Mouse (Mus musculus) heart, postnatal 0 days (tissue): ENCODE data around the gene Jarid2. TPM values are rescaled to one million over a fixed set of nuclear protein-coding genes. Genes with fewer than 3 reads are reported as not detected.

Experiments used
- ATAC-seq: fragments of 200-750 bp; cut with Nextera tagmentation; 2 replicates; pipeline ENCODE4 v1.8.0; 2017; ENCODE audit warnings: low read depth, moderate number of reproducible peaks, moderate library complexity; ENCODE audit not compliant: insufficient read depth
- DNase-seq: peaks from one replicate; pipeline ENCODE4 v3.0.0-alpha.2; 2016; ENCODE audit warnings: low spot score
- H3K27ac ChIP-seq: fragments of 300-500 bp; sonication (generic); 2 replicates; pipeline ENCODE4 v1.5.1; 2014; ENCODE audit warnings: low read depth, mild to moderate bottlenecking
- H3K27me3 ChIP-seq: fragments of 300-500 bp; sonication (generic); 2 replicates; pipeline ENCODE4 v1.6.1; 2014; ENCODE audit warnings: low read length, mixed read lengths; ENCODE audit not compliant: control insufficient read depth, insufficient read depth
- H3K36me3 ChIP-seq: fragments of 300-500 bp; sonication (generic); replicated peaks from 2 replicates; pipeline ENCODE4 v1.6.1; 2014; ENCODE audit warnings: low read length, mixed read lengths; ENCODE audit not compliant: control insufficient read depth, insufficient read depth
- H3K4me1 ChIP-seq: fragments of 300-500 bp; sonication (generic); 2 replicates; pipeline ENCODE4 v1.6.1; 2014; ENCODE audit warnings: antibody characterized with exemption; ENCODE audit not compliant: control insufficient read depth, insufficient read depth
- H3K4me2 ChIP-seq: fragments of 300-500 bp; sonication (generic); 2 replicates; pipeline ENCODE4 v1.6.1; 2014; ENCODE audit warnings: low read depth, mild to moderate bottlenecking, low read length, moderate library complexity
- H3K4me3 ChIP-seq: fragments of 300-500 bp; sonication (generic); 2 replicates; pipeline ENCODE4 v1.5.1; 2014; ENCODE audit warnings: low read depth, low read length
- H3K9ac ChIP-seq: fragments of 300-500 bp; sonication (generic); replicated peaks from 2 replicates; pipeline ENCODE4 v1.6.1; 2014; ENCODE audit warnings: low read depth, low read length, mixed read lengths
- H3K9me3 ChIP-seq: fragments of 300-500 bp; sonication (generic); replicated peaks from 2 replicates; pipeline ENCODE4 v1.6.1; 2016; ENCODE audit warnings: low read length; ENCODE audit not compliant: control insufficient read depth
- CTCF ChIP-seq: IDR thresholded peaks from 2 replicates; pipeline ENCODE4 v1.5.1; 2016; ENCODE audit warnings: antibody characterized with exemption, control low read depth, low read depth
- EP300 ChIP-seq: IDR thresholded peaks from 2 replicates; pipeline ENCODE4 v1.6.1; 2016; ENCODE audit warnings: antibody characterized with exemption, low read depth
- WGBS: fragments of 180-500 bp; shearing (Covaris S2); extraction: QIAGEN DNeasy Blood & Tissue Kit; methylation state at CpG from one replicate; pipeline ENCODE4 v1.1.7; 2014; 5-methylcytosine and 5-hydroxymethylcytosine counted together
- polyA plus RNA-seq: library from polyadenylated mRNA; unstranded; fragments of >200 nt; fragmentation: Nextera tagmentation; extraction: Ambion mirVana; gene quantifications from 2 replicates; pipeline ENCODE4 v1.2.1, GENCODE M21; 2015
- total RNA-seq: library from RNA; depleted of rRNA; stranded (reverse); fragments of >200 nt; gene quantifications from 2 replicates; pipeline ENCODE4 v1.2.3, GENCODE M21; 2014; ENCODE audit warnings: low replicate concordance

Jarid2 gene
- total and polyA plus RNA-seq, 2 experiments from 2014 or later: 10.2 to 17.7 TPM

DNA sequence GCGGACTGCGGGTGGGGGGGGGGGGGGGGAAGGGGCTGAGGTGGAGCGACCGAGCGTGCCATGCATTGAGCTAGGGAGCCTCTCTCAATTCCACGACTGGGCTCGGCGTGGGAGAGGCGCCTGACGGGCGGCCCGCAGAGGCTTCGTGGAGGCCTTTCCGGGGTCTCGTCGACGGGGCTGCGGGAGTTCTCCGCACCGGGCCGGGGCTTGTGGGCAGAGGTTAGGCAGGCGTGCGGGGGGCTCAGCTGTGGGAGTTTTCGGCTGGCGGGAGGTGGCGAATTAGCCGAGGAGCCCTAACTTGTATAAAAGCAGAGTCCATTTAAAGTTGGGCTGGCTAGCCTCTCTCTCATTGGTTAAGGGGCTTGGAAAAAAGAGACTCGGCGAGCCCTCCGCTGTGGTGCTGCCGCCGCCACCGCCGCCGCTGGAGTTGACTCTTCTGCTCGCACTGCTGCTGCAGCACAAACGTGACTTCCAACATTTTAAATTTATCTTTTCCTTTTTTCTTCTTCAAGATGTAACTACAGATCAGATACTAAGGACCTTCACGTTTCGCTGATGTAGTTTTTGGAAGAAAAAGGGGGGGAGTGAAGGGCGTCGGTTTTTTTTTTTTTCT lies 1.8 kb downstream of the Jarid2 start:
- Histone ChIP-seq H3K27ac (peak overlapping the region; percentile 93), H3K27me3 (no peaks in the 10 kb centered on the region), H3K4me2 (peak overlapping the region; percentile 89), H3K9ac (peak overlapping the region; percentile 90), H3K9me3 (no peaks in the 10 kb centered on the region), H3K4me3 (peak overlapping the region; percentile 70), H3K4me1 (peaks cover 25% of the 10 kb centered on the region), H3K36me3 (no peaks in the 10 kb centered on the region)
- WGBS: under 1% methylated on average over 38 of the region's 41 CpGs
- ATAC-seq: peak; percentile 66
- TF ChIP-seq EP300 (no peak), CTCF (no peak)
- peak; percentile 97 for DNase-seq

DNA sequence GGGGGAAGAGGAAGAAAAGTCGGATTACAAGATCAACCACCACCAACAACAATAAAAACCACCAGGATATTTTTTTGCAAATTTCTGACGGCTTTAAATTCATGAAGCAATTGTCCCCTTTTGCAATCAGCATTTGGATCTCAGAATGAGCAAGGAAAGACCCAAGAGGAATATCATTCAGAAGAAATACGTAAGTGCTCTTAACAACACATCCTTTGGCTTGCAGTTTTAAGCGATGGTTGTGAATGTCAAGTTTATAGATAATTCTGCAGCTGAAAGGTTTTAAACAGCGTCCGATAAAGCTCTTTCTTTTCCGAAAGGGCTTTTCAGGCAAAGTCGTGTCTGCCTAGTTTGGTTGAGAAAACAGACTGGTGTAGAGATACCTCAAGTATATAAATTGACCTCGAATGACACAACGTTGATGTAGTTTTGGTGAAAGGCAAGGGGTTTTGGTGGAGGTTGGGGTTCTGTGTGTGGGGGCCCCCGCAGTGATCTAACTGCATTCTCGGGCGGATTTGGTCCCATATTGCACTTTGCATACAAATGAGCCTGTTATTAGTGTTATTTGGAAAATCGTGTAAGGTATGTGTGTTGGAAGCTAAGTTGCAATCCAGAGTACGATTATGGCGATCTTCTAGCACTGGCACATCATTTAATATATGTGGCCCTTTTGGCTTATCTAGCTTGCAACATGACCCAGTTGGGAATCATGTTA lies 2.6 kb downstream of the Jarid2 start:
- no peak for ATAC-seq
- no peaks in the 10 kb centered on the region for H3K9me3 ChIP-seq
- H3K9ac ChIP-seq: peak overlapping the region; percentile 90
- H3K4me1 ChIP-seq: peaks cover 25% of the 10 kb centered on the region
- H3K27ac ChIP-seq: peak overlapping the region; percentile 93
- no peaks in the 10 kb centered on the region for H3K27me3 ChIP-seq
- no peak for DNase-seq
- H3K4me2 ChIP-seq: peak overlapping the region; percentile 89
- H3K36me3 ChIP-seq: no peaks in the 10 kb centered on the region
- under 1% methylated on average over 16 of the region's 16 CpGs for WGBS
- TF ChIP-seq EP300 (no peak), CTCF (no peak)
- H3K4me3 ChIP-seq: peak overlapping the region; percentile 70

DNA sequence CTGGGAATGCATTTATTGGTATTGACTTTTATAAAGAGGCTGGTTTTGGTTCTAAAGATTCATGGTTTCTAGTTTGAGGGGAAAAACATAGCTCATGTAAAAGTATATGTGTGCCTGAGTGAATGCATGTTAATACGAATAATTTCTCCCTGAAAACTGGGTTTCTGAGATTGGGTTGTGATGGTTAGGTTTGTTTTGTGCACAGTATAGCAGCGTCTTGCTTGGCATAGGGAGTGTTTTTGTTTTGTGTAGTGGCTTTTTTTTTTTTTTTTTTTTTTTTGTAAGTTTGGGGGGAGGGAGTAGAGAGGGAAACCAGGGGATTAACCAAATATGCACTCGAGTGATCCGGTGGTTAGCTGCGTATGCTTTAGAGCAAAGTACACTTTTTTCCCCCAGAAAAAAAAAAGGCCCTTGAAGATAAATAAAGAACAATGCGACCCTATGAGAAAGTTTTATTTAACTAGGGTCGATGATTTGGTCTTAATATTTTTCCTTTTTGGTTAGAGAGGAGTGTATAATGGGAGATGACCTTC lies 3.2 kb downstream of the Jarid2 start:
- WGBS: under 1% methylated on average over 7 of the region's 7 CpGs
- peak overlapping the region; percentile 70 for H3K4me3 ChIP-seq
- no peaks in the 10 kb centered on the region for H3K27me3 ChIP-seq
- H3K9me3 ChIP-seq: no peaks in the 10 kb centered on the region
- no peak for DNase-seq
- no peak for ATAC-seq
- peak overlapping the region; percentile 93 for H3K27ac ChIP-seq
- peak overlapping the region; percentile 90 for H3K9ac ChIP-seq
- peak overlapping the region; percentile 89 for H3K4me2 ChIP-seq
- no peak for TF ChIP-seq CTCF
- TF ChIP-seq EP300: no peak
- peaks cover 31% of the 10 kb centered on the region for H3K4me1 ChIP-seq
- H3K36me3 ChIP-seq: no peaks in the 10 kb centered on the region

DNA sequence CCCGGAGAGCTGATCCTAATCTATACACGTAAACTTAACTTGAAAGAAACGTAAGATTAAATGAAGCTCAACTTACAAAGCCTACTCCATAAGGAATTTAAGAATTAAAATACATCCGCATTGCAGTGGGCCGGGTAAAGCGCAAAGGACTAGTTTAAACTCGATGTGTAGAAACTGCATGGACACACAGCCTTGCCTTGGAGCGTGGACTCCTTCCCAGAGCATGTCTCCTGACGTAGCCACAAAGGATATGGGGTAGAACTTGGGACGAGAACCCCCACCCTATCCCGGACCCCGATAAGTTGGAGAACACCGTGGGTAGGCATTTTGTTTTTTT lies 3.7 kb downstream of the Jarid2 start:
- Histone ChIP-seq H3K27ac (peak overlapping the region; percentile 93), H3K4me3 (peak overlapping the region; percentile 70), H3K36me3 (no peaks in the 10 kb centered on the region), H3K9me3 (no peaks in the 10 kb centered on the region), H3K4me1 (peaks cover 31% of the 10 kb centered on the region), H3K27me3 (no peaks in the 10 kb centered on the region), H3K4me2 (peak overlapping the region; percentile 89), H3K9ac (peak overlapping the region; percentile 90)
- TF ChIP-seq EP300 (no peak), CTCF (no peak)
- ATAC-seq: no peak
- no peak for DNase-seq
- under 1% methylated on average over 13 of the region's 13 CpGs for WGBS

GRCm38 (mm10) chr13:44733373-44734111 lies 4.3 kb downstream of the Jarid2 start:
- DNase-seq: peak; percentile 94
- no peaks in the 10 kb centered on the region for H3K27me3 ChIP-seq
- no peaks in the 10 kb centered on the region for H3K9me3 ChIP-seq
- peak overlapping the region; percentile 90 for H3K9ac ChIP-seq
- no peaks in the 10 kb centered on the region for H3K36me3 ChIP-seq
- H3K4me2 ChIP-seq: peak overlapping the region; percentile 89
- peak overlapping the region; percentile 93 for H3K27ac ChIP-seq
- WGBS: under 1% methylated on average over 47 of the region's 71 CpGs
- peak; percentile 48 for ATAC-seq
- peaks cover 31% of the 10 kb centered on the region for H3K4me1 ChIP-seq
- TF ChIP-seq CTCF: peak; percentile 20; the same call in 1 of the 2 replicates
- TF ChIP-seq EP300: 0 out of 2 replicates have a peak, but pooled peaks have one; percentile 47
- H3K4me3 ChIP-seq: peak overlapping the region; percentile 70
